Mouse (Mus musculus): ENCODE measurements around the gene Fam240a. TPM values are rescaled to one million over a fixed set of nuclear protein-coding genes. Genes with fewer than 3 reads are reported as not detected.

Fam240a gene
- polyA plus RNA-seq, 1 experiment from 2014 or later: not detected

DNA sequence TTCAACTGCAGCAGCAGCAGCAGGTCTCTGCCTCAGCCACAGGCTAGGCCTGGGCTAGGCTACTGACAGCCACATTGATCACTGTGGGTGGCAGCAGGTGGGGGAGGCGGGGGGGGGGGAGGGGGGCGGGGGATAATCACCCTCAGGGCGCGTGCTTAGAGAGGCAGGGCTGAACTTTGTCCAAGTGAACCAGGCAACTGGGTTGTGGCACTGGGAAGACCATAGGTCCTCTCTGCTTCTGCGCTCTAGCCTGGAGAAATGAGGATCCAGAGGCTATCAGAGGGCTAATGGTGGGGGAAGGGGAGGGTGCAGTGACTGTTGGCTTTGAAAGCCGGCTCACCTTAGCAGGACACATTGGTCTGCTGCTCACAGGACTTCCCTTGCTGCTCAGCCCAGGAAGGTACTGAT, 41.4 kb downstream of the Fam240a start:
- Histone ChIP-seq H3K4me2 (replicated peaks) (no peak overlapping the region), H3K27ac (replicated peaks) (0 out of 2 replicates have a peak overlapping the region, but pooled peaks have one; percentile 17), H3K9me3 (replicated peaks) (no peaks in the 10 kb centered on the region), H3K36me3 (no peaks in the 10 kb centered on the region), H3K9ac (no peak overlapping the region), H3K27me3 (peaks cover 21% of the 10 kb centered on the region), H3K4me1 (peaks cover 44% of the 10 kb centered on the region), H3K4me3 (replicated peaks) (no peak overlapping the region)
- ATAC-seq (ENCODE audit: insufficient number of reproducible peaks, low FRiP score, low TSS enrichment, low read depth): no peak
- 29% methylated on average over 4 of the region's 6 CpGs for WGBS

DNA sequence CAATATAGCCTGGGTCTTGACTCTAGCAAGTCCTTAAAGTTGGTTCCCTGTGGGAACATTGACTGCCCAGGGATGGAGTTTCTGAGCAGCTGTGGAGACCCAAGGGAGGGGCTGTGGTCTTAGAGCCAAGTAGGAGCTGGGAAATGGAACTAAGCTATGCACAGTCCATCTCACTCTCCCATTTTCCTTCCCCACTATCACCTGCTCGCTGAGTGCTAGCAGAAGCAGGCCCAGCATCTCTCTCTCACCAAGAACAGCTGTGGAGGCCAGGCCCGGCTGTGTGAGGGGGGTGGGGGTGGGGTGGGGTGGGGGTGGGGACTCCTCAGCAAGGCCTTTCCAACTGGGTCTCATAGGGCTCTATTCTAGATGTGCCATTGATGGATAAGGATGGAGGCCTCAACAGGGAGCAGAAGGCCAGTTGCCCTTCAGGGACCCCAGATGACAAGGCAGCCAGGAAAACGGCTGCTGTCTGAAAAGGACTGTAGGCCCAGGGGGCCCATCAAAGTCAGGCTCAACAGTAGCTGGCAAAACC, 41.9 kb downstream of the Fam240a start:
- Histone ChIP-seq H3K27me3 (peaks cover 21% of the 10 kb centered on the region), H3K36me3 (no peaks in the 10 kb centered on the region), H3K9ac (no peak overlapping the region), H3K4me3 (replicated peaks) (no peak overlapping the region), H3K9me3 (replicated peaks) (no peaks in the 10 kb centered on the region), H3K27ac (replicated peaks) (no peak overlapping the region), H3K4me2 (replicated peaks) (no peak overlapping the region), H3K4me1 (peaks cover 41% of the 10 kb centered on the region)
- peak; percentile 7; the same call in 1 of the 2 replicates for ATAC-seq (ENCODE audit: insufficient number of reproducible peaks, low FRiP score, low TSS enrichment, low read depth)
- 14% methylated on average over 3 of the region's 3 CpGs for whole genome bisulfite sequencing

DNA sequence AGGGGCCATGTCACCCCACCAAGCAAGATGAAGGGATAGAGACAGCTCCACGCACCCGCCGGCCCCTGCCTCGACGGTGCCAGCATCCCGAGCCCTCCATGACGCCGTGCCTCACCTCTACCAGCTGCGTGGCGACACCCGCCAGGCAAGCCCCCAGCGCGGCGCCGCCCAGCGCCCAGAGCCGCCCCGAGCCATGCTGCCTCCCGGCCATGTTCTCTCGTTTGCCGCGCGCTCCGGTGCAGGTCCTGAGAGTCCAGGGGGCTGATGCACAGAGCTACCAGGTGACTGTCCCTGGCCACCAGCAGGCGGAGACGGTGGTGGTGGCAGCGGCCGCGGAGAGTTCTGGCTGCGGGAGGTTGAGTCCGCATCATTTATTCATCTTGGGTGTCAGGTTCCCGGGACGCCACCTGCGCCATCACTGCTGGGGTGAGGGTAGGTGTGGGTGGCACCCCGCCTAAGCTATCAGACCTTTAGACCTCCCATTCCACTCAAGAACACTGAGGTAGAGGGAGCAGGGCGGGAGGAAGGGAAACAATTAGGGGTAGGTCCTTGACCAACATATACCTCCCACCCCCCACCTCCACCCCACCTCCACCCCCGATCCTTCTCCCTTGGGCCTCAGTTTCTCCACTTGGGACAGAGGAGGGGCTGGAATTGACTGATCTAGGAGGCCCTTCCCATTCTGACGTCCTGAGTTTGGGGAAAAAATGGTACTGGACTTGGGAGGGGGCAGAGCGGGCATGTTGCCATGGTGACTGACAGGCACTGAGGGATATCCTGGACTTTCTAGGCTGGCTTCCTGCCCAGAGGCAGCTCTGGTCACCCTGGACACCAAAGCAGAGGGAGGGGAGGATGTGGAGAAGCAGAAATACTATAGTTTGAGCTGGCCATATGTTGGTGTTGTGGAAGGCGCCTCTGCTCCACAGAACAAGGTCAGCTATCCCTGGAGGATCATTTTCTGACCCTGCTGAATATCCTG, 42.7 kb downstream of the Fam240a start:
- peak overlapping the region; percentile 50 for H3K4me2 ChIP-seq (replicated peaks)
- peaks cover 35% of the 10 kb centered on the region for H3K4me1 ChIP-seq
- ATAC-seq (ENCODE audit: insufficient number of reproducible peaks, low FRiP score, low TSS enrichment, low read depth): no peak
- no peaks in the 10 kb centered on the region for H3K9me3 ChIP-seq (replicated peaks)
- H3K9ac ChIP-seq: no peak overlapping the region
- WGBS: 9% methylated on average over 40 of the region's 40 CpGs
- H3K27me3 ChIP-seq: peaks cover 21% of the 10 kb centered on the region
- no peak overlapping the region for H3K27ac ChIP-seq (replicated peaks)
- H3K4me3 ChIP-seq (replicated peaks): peak overlapping the region; percentile 24
- no peaks in the 10 kb centered on the region for H3K36me3 ChIP-seq

DNA sequence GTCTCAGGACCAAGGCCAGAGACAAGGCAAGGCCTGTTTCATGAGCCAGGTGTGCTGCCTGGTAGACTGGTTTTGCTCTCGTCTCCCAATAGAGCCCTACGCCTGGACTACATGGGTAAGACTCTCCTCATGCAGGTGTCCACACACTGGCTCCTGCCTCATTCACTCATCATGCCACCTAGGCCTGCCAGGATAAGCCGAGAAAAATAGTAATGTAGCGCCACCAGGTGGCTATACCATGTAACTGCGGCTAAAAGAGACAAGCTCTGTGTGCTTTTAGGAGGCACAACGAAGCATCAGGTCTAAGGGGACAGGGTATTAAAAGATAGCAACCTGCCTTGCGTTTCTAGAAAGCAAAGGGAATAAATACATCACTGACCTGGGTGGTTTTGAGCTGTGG, 45.6 kb downstream of the Fam240a start:
- Histone ChIP-seq H3K36me3 (no peaks in the 10 kb centered on the region), H3K27me3 (peaks cover 16% of the 10 kb centered on the region), H3K9me3 (replicated peaks) (no peaks in the 10 kb centered on the region), H3K27ac (replicated peaks) (no peak overlapping the region), H3K4me3 (replicated peaks) (no peak overlapping the region), H3K4me2 (replicated peaks) (no peak overlapping the region), H3K4me1 (peaks cover 24% of the 10 kb centered on the region), H3K9ac (no peak overlapping the region)
- no peak for ATAC-seq (ENCODE audit: insufficient number of reproducible peaks, low FRiP score, low TSS enrichment, low read depth)
- WGBS: 21% methylated on average over 7 of the region's 7 CpGs

Small RNAs within 50 kb of the gene (microRNA-seq; reads per million reads assigned to microRNA genes)
- not detected for gene Gm24269 (ENCODE audit: borderline number of aligned reads)

Other genes with a start within 250 kb of the Fam240a start
- gene Myl3, start 175.0 kb downstream of the Fam240a start, polyA plus RNA-seq (2015; fragmentation: Nextera tagmentation; extraction: Ambion mirVana): 7.5 and 8.5 TPM in 2 replicates
- gene Pth1r, start 169.7 kb downstream of the Fam240a start, polyA plus RNA-seq (2015; fragmentation: Nextera tagmentation; extraction: Ambion mirVana): 133 and 145 TPM in 2 replicates
- not detected in 2 replicates for gene Prss42, start 118.7 kb downstream of the Fam240a start, polyA plus RNA-seq (2015; fragmentation: Nextera tagmentation; extraction: Ambion mirVana)
- gene Prss44, start 102.9 kb downstream of the Fam240a start, polyA plus RNA-seq (2015; fragmentation: Nextera tagmentation; extraction: Ambion mirVana): not detected in 2 replicates
- gene Prss43, start 90.2 kb downstream of the Fam240a start, polyA plus RNA-seq (2015; fragmentation: Nextera tagmentation; extraction: Ambion mirVana): not detected in 2 replicates
- not detected in 2 replicates for gene Prss45, start 82.3 kb downstream of the Fam240a start, polyA plus RNA-seq (2015; fragmentation: Nextera tagmentation; extraction: Ambion mirVana)
- 0.22 TPM in 1 of 2 replicates, not detected in the other for gene Prss46, start 72.4 kb downstream of the Fam240a start, polyA plus RNA-seq (2015; fragmentation: Nextera tagmentation; extraction: Ambion mirVana)
- gene Prss50, start 58.9 kb downstream of the Fam240a start, polyA plus RNA-seq (2015; fragmentation: Nextera tagmentation; extraction: Ambion mirVana): 0.81 and 0.93 TPM in 2 replicates
- gene Als2cl, start 37.0 kb downstream of the Fam240a start, polyA plus RNA-seq (2015; fragmentation: Nextera tagmentation; extraction: Ambion mirVana): 7.0 and 7.9 TPM in 2 replicates
- 5.7 and 9.1 TPM in 2 replicates for gene Tmie, start 36.7 kb downstream of the Fam240a start, polyA plus RNA-seq (2015; fragmentation: Nextera tagmentation; extraction: Ambion mirVana)
- 0.42 and 0.45 TPM in 2 replicates for gene Tdgf1, start 29.3 kb upstream of the Fam240a start, polyA plus RNA-seq (2015; fragmentation: Nextera tagmentation; extraction: Ambion mirVana)
- 0.39 and 0.59 TPM in 2 replicates for gene Lrrc2, start 34.7 kb upstream of the Fam240a start, polyA plus RNA-seq (2015; fragmentation: Nextera tagmentation; extraction: Ambion mirVana)
- not detected in 2 replicates for gene Rtp3, start 73.7 kb upstream of the Fam240a start, polyA plus RNA-seq (2015; fragmentation: Nextera tagmentation; extraction: Ambion mirVana)
- gene Ltf, start 102.4 kb upstream of the Fam240a start, polyA plus RNA-seq (2015; fragmentation: Nextera tagmentation; extraction: Ambion mirVana): 8.2 and 8.9 TPM in 2 replicates
- 0.27 and 1.1 TPM in 2 replicates for gene Ccrl2, start 140.7 kb upstream of the Fam240a start, polyA plus RNA-seq (2015; fragmentation: Nextera tagmentation; extraction: Ambion mirVana)
- 40.0 and 41.9 TPM in 2 replicates for gene Lrrfip2, start 200.7 kb upstream of the Fam240a start, polyA plus RNA-seq (2015; fragmentation: Nextera tagmentation; extraction: Ambion mirVana)

Data from embryonic facial prominence, embryonic 15.5 days (tissue).